Mouse (Mus musculus) ovary, adult 18-20 months (tissue): Measurements from ENCODE around the gene Olfr1224-ps1.
"Not testable (repeated sequence)": the region's sequence is repeated elsewhere in the genome, so short reads cannot be mapped to it uniquely, and the experiment has no call there.

Experiments
- DNase-seq: peaks from one replicate; pipeline ENCODE4 v3.0.0; 2022; ENCODE audit warnings: low spot score, mixed read lengths

The Olfr1224-ps1 gene

GRCm38 (mm10) chr2:89163991-89164390 is at the start of gene Olfr1224-ps1:
Gene Olfr1224-ps1 (minus strand): TSS chr2:89164091.
- not testable (repeated sequence) for DNase-seq

GRCm38 (mm10) chr2:89199948-89200347 is 36.1 kb upstream of the Olfr1224-ps1 start, which contains the start of gene Olfr1226:
Gene Olfr1226 (minus strand): TSS chr2:89200048.
- no peak for DNase-seq

GRCm38 (mm10) chr2:89196325-89196982 is 32.6 kb upstream of the Olfr1224-ps1 start:
- DNase-seq: no peak

- no peak for DNase-seq
Observed at GRCm38 (mm10) chr2:89174569-89174968, 10.7 kb upstream of the Olfr1224-ps1 start, which contains the start of gene Olfr1225. Gene Olfr1225 (minus strand): TSS chr2:89174669.

- not testable (repeated sequence) for DNase-seq
Observed at GRCm38 (mm10) chr2:89164711-89165110, 820 bp upstream of the Olfr1224-ps1 start.

GRCm38 (mm10) chr2:89151460-89151859 is 12.4 kb downstream of the Olfr1224-ps1 start, which contains the start of gene Olfr1223:
Gene Olfr1223 (minus strand): TSS chr2:89151560.
- DNase-seq: no peak

- no peak for DNase-seq
Observed at GRCm38 (mm10) chr2:89132954-89133353, 30.9 kb downstream of the Olfr1224-ps1 start, which contains the start of gene Olfr1222. Gene Olfr1222 (minus strand): TSS chr2:89133054.

- no peak for DNase-seq
Observed at GRCm38 (mm10) chr2:89117183-89117582, 46.7 kb downstream of the Olfr1224-ps1 start, which contains the start of gene Olfr1221. Gene Olfr1221 (minus strand): TSS chr2:89117283.

GRCm38 (mm10) chr2:89106735-89107134 is 57.2 kb downstream of the Olfr1224-ps1 start, which contains the start of gene Olfr1220:
Gene Olfr1220 (minus strand): TSS chr2:89106835.
- no peak for DNase-seq

GRCm38 (mm10) chr2:89105651-89106050 is 58.2 kb downstream of the Olfr1224-ps1 start:
- no peak for DNase-seq
